ENCODE assay signal across 26 mouse cellular contexts in genomic region chr10:127731397-127731796, GRCm38 (mm10). TPM values are rescaled to one million over a fixed set of nuclear protein-coding genes. Genes with fewer than 3 reads are reported as not detected.
A peak's percentile ranks its signal among the peaks of the same experiment; 100 is the strongest.
DNase-seq lines count a peak whose midpoint lies in the region; ATAC-seq lines count a peak whose summit lies in the region.
"Had no signal": no experiment of that assay in that cellular context is flagged by ENCODE, and none has a peak within 500 bp of the region (broad histone marks: within the 10 kb centered on the region; RNA-seq: fewer than 3 reads in every experiment).

No protein-coding gene starts in this region.

- intact Hi-C loops in gastrocnemius, postnatal 36 days (cut with DNase I), result loop anchor here (10.0 kb wide), 2 partner anchors 87 to 273 kb away; partner anchors contain the start of genes Hsd17b6 and Stat6

- no peaks in the 10 kb centered on the region for H3K36me3 ChIP-seq in midbrain, embryonic 11.5 days (ENCODE audit: control insufficient read depth, insufficient read depth, low read length)
- no peaks in the 10 kb centered on the region for H3K36me3 ChIP-seq in midbrain, embryonic 16.5 days (ENCODE audit: control insufficient read depth, insufficient read depth, low read length)
- no peaks in the 10 kb centered on the region for H3K36me3 ChIP-seq in liver, embryonic 12.5 days
- H3K36me3 ChIP-seq: embryonic facial prominence, embryonic 12.5 days; heart, embryonic 13.5 days; limb, embryonic 15.5 days had no signal

- H3K9me3 ChIP-seq in midbrain, embryonic 11.5 days (ENCODE audit: control insufficient read depth, low read length), result no peaks in the 10 kb centered on the region
- no peaks in the 10 kb centered on the region for H3K9me3 ChIP-seq in midbrain, embryonic 16.5 days (replicated peaks; ENCODE audit: control insufficient read depth, low read length, poor library complexity, severe bottlenecking)
- H3K9me3 ChIP-seq in liver, embryonic 12.5 days (replicated peaks), result no peaks in the 10 kb centered on the region
- H3K9me3 ChIP-seq: embryonic facial prominence, embryonic 12.5 days; heart, embryonic 13.5 days; limb, embryonic 15.5 days had no signal

- H3K4me1 ChIP-seq in midbrain, embryonic 11.5 days (ENCODE audit: control insufficient read depth, insufficient read depth, low read length), result peaks cover 2% of the 10 kb centered on the region; the same call in 1 of the 2 replicates
- H3K4me1 ChIP-seq in midbrain, embryonic 16.5 days (ENCODE audit: control insufficient read depth, insufficient read depth, low read length), result peaks cover 10% of the 10 kb centered on the region
- peaks cover 88% of the 10 kb centered on the region for H3K4me1 ChIP-seq in liver, embryonic 12.5 days
- H3K4me1 ChIP-seq: limb, embryonic 15.5 days had no signal

- WGBS in midbrain, embryonic 11.5 days, result 41% methylated on average over 5 of the region's 5 CpGs
- 34% methylated on average over 5 of the region's 5 CpGs for WGBS in midbrain, embryonic 16.5 days
- 31% methylated on average over 5 of the region's 5 CpGs for WGBS in liver, embryonic 12.5 days (ENCODE audit: insufficient replicate concordance)

- H3K27me3 ChIP-seq in midbrain, embryonic 11.5 days (ENCODE audit: control insufficient read depth, insufficient read depth, low read length), result no peaks in the 10 kb centered on the region; the same call in 1 of the 2 replicates
- H3K27me3 ChIP-seq in midbrain, embryonic 16.5 days (ENCODE audit: control insufficient read depth, insufficient read depth, low read depth, low read length), result peaks cover 4% of the 10 kb centered on the region; the same call in 1 of the 2 replicates
- H3K27me3 ChIP-seq in liver, embryonic 12.5 days (replicated peaks), result peaks cover 22% of the 10 kb centered on the region
- H3K27me3 ChIP-seq: embryonic facial prominence, embryonic 12.5 days; limb, embryonic 15.5 days had no signal

- H3K4me2 ChIP-seq in midbrain, embryonic 11.5 days, result no peak overlapping the region
- H3K4me2 ChIP-seq in midbrain, embryonic 16.5 days (ENCODE audit: low read length), result no peak overlapping the region
- peak overlapping the region; percentile 48 for H3K4me2 ChIP-seq in liver, embryonic 12.5 days
- H3K4me2 ChIP-seq: embryonic facial prominence, embryonic 12.5 days; heart, embryonic 13.5 days; limb, embryonic 15.5 days had no signal

- ATAC-seq in midbrain, embryonic 11.5 days (ENCODE audit: low FRiP score), result no peak
- ATAC-seq in midbrain, embryonic 16.5 days, result no peak
- ATAC-seq in liver, embryonic 12.5 days, result no peak
- peak; percentile 27 for ATAC-seq in megakaryocyte progenitor cell, adult 5-6 weeks (replicated peaks; ENCODE audit: poor library complexity)
- no peak for ATAC-seq in cerebellum, adult (ENCODE audit: insufficient number of reproducible peaks, low FRiP score, low TSS enrichment)
- ATAC-seq: hindbrain, postnatal 0 days had no signal

- H3K9ac ChIP-seq in midbrain, embryonic 11.5 days (ENCODE audit: low read length), result no peak overlapping the region
- no peak overlapping the region for H3K9ac ChIP-seq in midbrain, embryonic 16.5 days (ENCODE audit: low read depth, low read length)
- H3K9ac ChIP-seq in liver, embryonic 12.5 days, result 0 out of 2 replicates have a peak overlapping the region, but pooled peaks have one; percentile 13
- H3K9ac ChIP-seq: embryonic facial prominence, embryonic 12.5 days; heart, embryonic 13.5 days; limb, embryonic 15.5 days had no signal

- H3K4me3 ChIP-seq in midbrain, embryonic 11.5 days (ENCODE audit: low read depth, low read length), result no peak overlapping the region
- no peak overlapping the region for H3K4me3 ChIP-seq in midbrain, embryonic 16.5 days (ENCODE audit: low read depth, low read length)
- H3K4me3 ChIP-seq in liver, embryonic 12.5 days, result no peak overlapping the region
- H3K4me3 ChIP-seq: embryonic facial prominence, embryonic 12.5 days; erythroblast, embryonic 14.5 days; gastrocnemius, adult 2 months; heart, embryonic 13.5 days; limb, embryonic 15.5 days had no signal

- peak; percentile 75 for DNase-seq in midbrain, embryonic 11.5 days (ENCODE audit: low spot score, missing footprints)
- DNase-seq in NIH3T3 (ENCODE audit: low read depth), result peak; percentile 19
- no peak for DNase-seq in gastrocnemius, postnatal 36 days
- no peak for DNase-seq in embryo, embryonic 10.5 days (ENCODE audit: low spot score)
- DNase-seq: adrenal gland, postnatal 36 days; cerebellum, adult 2 months; cerebellum, postnatal 36 days; gastrocnemius, adult 2 months; heart, adult 18-20 months; heart, postnatal 4 days; kidney, adult 11 months; kidney, postnatal 25 days; lung, postnatal 10 days; right cerebral cortex, postnatal 25 days had no signal

- H3K27ac ChIP-seq in midbrain, embryonic 11.5 days (ENCODE audit: low read depth, low read length), result no peak overlapping the region
- no peak overlapping the region for H3K27ac ChIP-seq in midbrain, embryonic 16.5 days (ENCODE audit: low read length)
- H3K27ac ChIP-seq in liver, embryonic 12.5 days, result peak overlapping the region; percentile 89
- H3K27ac ChIP-seq: embryonic facial prominence, embryonic 12.5 days; gastrocnemius, adult 2 months; heart, embryonic 13.5 days; hindbrain, postnatal 0 days; limb, embryonic 15.5 days had no signal

RNA-seq across cellular contexts. Expression of gene Tac2, which starts 7.1 kb away (rescaled TPM):
- not detected in 2 replicates for polyA plus RNA-seq in midbrain, embryonic 11.5 days (2014; fragmentation: Nextera tagmentation; extraction: Ambion mirVana)
- polyA plus RNA-seq in midbrain, embryonic 16.5 days (2015; fragmentation: Nextera tagmentation; extraction: Ambion mirVana), result 0.34 and 1.2 TPM in 2 replicates
- polyA plus RNA-seq in liver, embryonic 12.5 days (2016; fragmentation: Nextera tagmentation; extraction: Ambion mirVana), result 8.6 and 14.1 TPM in 2 replicates
- 1.2 TPM in 1 of 2 replicates, not detected in the other for total RNA-seq in megakaryocyte progenitor cell, adult 5-6 weeks (2015)
- total RNA-seq in megakaryocyte progenitor cell, adult 5-6 weeks (2017), result not detected in 2 replicates
- total RNA-seq in gastrocnemius, postnatal 36 days (2021), result not detected
- total RNA-seq: gastrocnemius, adult 2 months; heart, adult 18-20 months; heart, postnatal 4 days had no signal
- polyA plus RNA-seq: urinary bladder, adult 2 months had no signal

RNA-seq across cellular contexts. Expression of gene Zbtb39, which starts 7.9 kb away (rescaled TPM):
- 7.5 and 7.6 TPM in 2 replicates for polyA plus RNA-seq in midbrain, embryonic 11.5 days (2014; fragmentation: Nextera tagmentation; extraction: Ambion mirVana)
- 2.7 and 3.2 TPM in 2 replicates for polyA plus RNA-seq in midbrain, embryonic 16.5 days (2015; fragmentation: Nextera tagmentation; extraction: Ambion mirVana)
- polyA plus RNA-seq in liver, embryonic 12.5 days (2016; fragmentation: Nextera tagmentation; extraction: Ambion mirVana), result 1.3 and 1.4 TPM in 2 replicates
- total RNA-seq in megakaryocyte progenitor cell, adult 5-6 weeks (2015), result 4.7 and 5.1 TPM in 2 replicates
- total RNA-seq in megakaryocyte progenitor cell, adult 5-6 weeks (2017), result 2.0 and 3.0 TPM in 2 replicates
- 1 to 10 TPM; 5.1 to 5.9 TPM for total RNA-seq in gastrocnemius, postnatal 36 days (2021)

RNA-seq across cellular contexts. Expression of gene Gpr182, which starts 20.1 kb away (rescaled TPM):
- polyA plus RNA-seq in midbrain, embryonic 11.5 days (2014; fragmentation: Nextera tagmentation; extraction: Ambion mirVana), result 0.21 and 0.30 TPM in 2 replicates
- 1.1 and 1.7 TPM in 2 replicates for polyA plus RNA-seq in midbrain, embryonic 16.5 days (2015; fragmentation: Nextera tagmentation; extraction: Ambion mirVana)
- 10.3 and 11.2 TPM in 2 replicates for polyA plus RNA-seq in liver, embryonic 12.5 days (2016; fragmentation: Nextera tagmentation; extraction: Ambion mirVana)
- total RNA-seq in megakaryocyte progenitor cell, adult 5-6 weeks (2015), result not detected in 2 replicates
- not detected in 2 replicates for total RNA-seq in megakaryocyte progenitor cell, adult 5-6 weeks (2017)
- under 1 TPM; 0.13 to 0.15 TPM for total RNA-seq in gastrocnemius, postnatal 36 days (2021)

RNA-seq across cellular contexts. Expression of gene Myo1a, which starts 26.4 kb away (rescaled TPM):
- polyA plus RNA-seq in midbrain, embryonic 11.5 days (2014; fragmentation: Nextera tagmentation; extraction: Ambion mirVana), result 0.41 and 0.46 TPM in 2 replicates
- 0.60 and 0.93 TPM in 2 replicates for polyA plus RNA-seq in midbrain, embryonic 16.5 days (2015; fragmentation: Nextera tagmentation; extraction: Ambion mirVana)
- 0.06 and 0.13 TPM in 2 replicates for polyA plus RNA-seq in liver, embryonic 12.5 days (2016; fragmentation: Nextera tagmentation; extraction: Ambion mirVana)
- 0.15 TPM in 1 of 2 replicates, not detected in the other for total RNA-seq in megakaryocyte progenitor cell, adult 5-6 weeks (2015)
- total RNA-seq in megakaryocyte progenitor cell, adult 5-6 weeks (2017), result 0.03 and 0.37 TPM in 2 replicates
- under 1 TPM; 0.15 to 0.18 TPM for total RNA-seq in gastrocnemius, postnatal 36 days (2021)
- total RNA-seq: gastrocnemius, adult 2 months had no signal

RNA-seq across cellular contexts. Expression of gene Rdh1, which starts 28.1 kb away (rescaled TPM):
- polyA plus RNA-seq in midbrain, embryonic 11.5 days (2014; fragmentation: Nextera tagmentation; extraction: Ambion mirVana), result not detected in 2 replicates
- not detected in 2 replicates for polyA plus RNA-seq in midbrain, embryonic 16.5 days (2015; fragmentation: Nextera tagmentation; extraction: Ambion mirVana)
- 0.22 and 0.30 TPM in 2 replicates for polyA plus RNA-seq in liver, embryonic 12.5 days (2016; fragmentation: Nextera tagmentation; extraction: Ambion mirVana)
- total RNA-seq in megakaryocyte progenitor cell, adult 5-6 weeks (2015), result not detected in 2 replicates
- not detected in 2 replicates for total RNA-seq in megakaryocyte progenitor cell, adult 5-6 weeks (2017)
- total RNA-seq in gastrocnemius, postnatal 36 days (2021), result under 1 TPM; 0.05 to 0.10 TPM
- total RNA-seq: hindbrain, postnatal 0 days had no signal
- polyA plus RNA-seq: embryonic facial prominence, embryonic 12.5 days; erythroblast, embryonic 14.5 days; heart, embryonic 13.5 days; hindbrain, postnatal 0 days; stomach, embryonic 14.5 days; thymus, postnatal 0 days had no signal

Comparison
In these comparisons a context has a peak if more than half of its experiments do, and no peak if none do; other contexts are left out.
1. DNase-seq: peak in midbrain, embryonic 11.5 days (single experiment) and NIH3T3 (single experiment); none in gastrocnemius, postnatal 36 days (0 of 2) and embryo, embryonic 10.5 days (single experiment).